Mouse (Mus musculus): ENCODE data around the gene Uvrag.

- TF ChIP-seq CTCF (IDR thresholded peaks at IDR 0.05 in 2 of 3, conservative IDR thresholded peaks at IDR 0.05 in 1 of 3; ENCODE audit: control insufficient read depth in 1 of 3, insufficient read depth in 1 of 3, low read depth in 2 of 3, low read length in 3 of 3, poor library complexity in 1 of 3, severe bottlenecking in 1 of 3) (no peak), POLR2A (IDR thresholded peaks at IDR 0.05; ENCODE audit: control insufficient read depth in 1 of 2, insufficient read depth in 1 of 2, low read depth in 1 of 2, low read length in 2 of 2, poor library complexity in 1 of 2) (no peak), SMC3 (IDR thresholded peaks at IDR 0.05; ENCODE audit: low read depth, low read length) (no peak), NRF1 (IDR thresholded peaks at IDR 0.05; ENCODE audit: insufficient read depth, low read depth, low read length, poor library complexity, severe bottlenecking) (no peak), EP300 (IDR thresholded peaks at IDR 0.05; ENCODE audit: low read depth in 1 of 2, low read length in 2 of 2) (no peak), ZMIZ1 (IDR thresholded peaks at IDR 0.05; ENCODE audit: low read depth, low read length) (no peak), TCF12 (IDR thresholded peaks at IDR 0.05; ENCODE audit: low read depth, low read length) (no peak), CHD2 (IDR thresholded peaks at IDR 0.05; ENCODE audit: low read length) (no peak), MAFK (IDR thresholded peaks at IDR 0.05; ENCODE audit: borderline replicate concordance, low read depth, low read length) (no peak), GABPA (IDR thresholded peaks at IDR 0.05; ENCODE audit: low read depth, low read length) (no peak), ZNF384 (IDR thresholded peaks at IDR 0.05; ENCODE audit: low read depth, low read length) (no peak), MAX (IDR thresholded peaks at IDR 0.05; ENCODE audit: low read length) (no peak)
These were observed 28.9 kb upstream of the Uvrag start for GRCm38 (mm10) chr7:99169717-99170403.
